Comparison of ENCODE assay signal across 9 mouse cellular contexts in the genomic region with DNA sequence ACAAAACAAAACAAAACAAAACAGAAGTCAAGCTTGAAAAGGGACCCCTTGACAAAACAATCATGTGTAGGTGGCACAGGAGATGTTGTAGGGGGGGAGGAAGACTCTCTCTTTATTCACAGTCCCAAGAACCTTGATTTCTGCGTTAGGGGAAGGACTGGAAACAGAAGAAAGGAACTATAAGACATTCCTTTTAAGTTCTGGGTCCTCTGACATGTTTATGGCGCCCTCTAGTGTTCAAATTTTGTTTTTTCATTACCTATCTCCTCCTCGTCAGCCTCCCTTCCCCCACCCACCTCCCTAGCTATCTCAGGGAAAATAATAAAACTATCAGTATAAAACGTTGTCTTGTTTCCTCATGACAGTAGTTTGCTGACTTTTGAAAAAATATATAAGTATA. TPM values are rescaled to one million over a fixed set of nuclear protein-coding genes. Genes with fewer than 3 reads are reported as not detected.
DNase-seq lines count a peak whose midpoint lies in the region; ATAC-seq and TF ChIP-seq lines count a peak whose summit lies in the region.
"Had no signal": no experiment of that assay in that cellular context is flagged by ENCODE, and none has a peak within 500 bp of the region (broad histone marks: within the 10 kb centered on the region; RNA-seq: fewer than 3 reads in every experiment).

No protein-coding gene starts in this region.

- 2% methylated on average over 4 of the region's 4 CpGs for WGBS in neural tube, embryonic 11.5 days
- under 1% methylated on average over 4 of the region's 4 CpGs for WGBS in intestine, postnatal 0 days

- TF ChIP-seq POLR2A in myocyte (IDR thresholded peaks at IDR 0.05; ENCODE audit: insufficient read length, low read depth), result no peak

- no peak for ATAC-seq in neural tube, embryonic 11.5 days (ENCODE audit: insufficient read depth, low FRiP score, low TSS enrichment)
- no peak for ATAC-seq in intestine, postnatal 0 days

- H3ac ChIP-seq in myocyte (ENCODE audit: control insufficient read depth, insufficient read length), result no peak overlapping the region

- no peak overlapping the region for H3K4me3 ChIP-seq in neural tube, embryonic 11.5 days (ENCODE audit: low read depth, low read length)
- no peak overlapping the region for H3K4me3 ChIP-seq in intestine, postnatal 0 days (ENCODE audit: low read depth, low read length)
- no peak overlapping the region for H3K4me3 ChIP-seq in myocyte
- H3K4me3 ChIP-seq: liver, embryonic 15.5 days had no signal

- peak; percentile 59 to 66 for DNase-seq in cerebellum, postnatal 14 days
- no peak for DNase-seq in cerebellum, postnatal 36 days
- peak; percentile 37 for DNase-seq in neural tube, embryonic 11.5 days (ENCODE audit: low spot score)
- no peak for DNase-seq in neural tube, embryonic 10.5 days (ENCODE audit: extremely low spot score, low spot score)
- peak; percentile 81 for DNase-seq in embryo, embryonic 10 days (ENCODE audit: low spot score)
- no peak for DNase-seq in cerebellum, adult 11 months

- no peak overlapping the region for H3K27ac ChIP-seq in neural tube, embryonic 11.5 days (ENCODE audit: low read depth, low read length)
- H3K27ac ChIP-seq in intestine, postnatal 0 days (ENCODE audit: low read depth, low read length), result no peak overlapping the region
- H3K27ac ChIP-seq: liver, embryonic 15.5 days had no signal

- no peaks in the 10 kb centered on the region for H3K36me3 ChIP-seq in neural tube, embryonic 11.5 days (ENCODE audit: control insufficient read depth, insufficient read depth, low read length)
- H3K36me3 ChIP-seq in intestine, postnatal 0 days (ENCODE audit: control insufficient read depth, insufficient read depth), result no peaks in the 10 kb centered on the region
- H3K36me3 ChIP-seq in myocyte (ENCODE audit: control insufficient read depth, insufficient read depth), result no peaks in the 10 kb centered on the region
- H3K36me3 ChIP-seq: liver, embryonic 15.5 days had no signal

- no peaks in the 10 kb centered on the region for H3K27me3 ChIP-seq in neural tube, embryonic 11.5 days (ENCODE audit: control insufficient read depth, insufficient read depth, low read length)
- no peaks in the 10 kb centered on the region for H3K27me3 ChIP-seq in intestine, postnatal 0 days (replicated peaks; ENCODE audit: control insufficient read depth, insufficient read depth, low read length)
- H3K27me3 ChIP-seq in myocyte (ENCODE audit: control insufficient read depth, insufficient read depth, insufficient read length), result peaks cover 4% of the 10 kb centered on the region
- H3K27me3 ChIP-seq: liver, embryonic 15.5 days had no signal

- no peaks in the 10 kb centered on the region for H3K4me1 ChIP-seq in neural tube, embryonic 11.5 days (ENCODE audit: control insufficient read depth, insufficient read depth, low read length)
- H3K4me1 ChIP-seq in intestine, postnatal 0 days (replicated peaks; ENCODE audit: control insufficient read depth, insufficient read depth, low read length), result no peaks in the 10 kb centered on the region
- H3K4me1 ChIP-seq: liver, embryonic 15.5 days had no signal

- no peak overlapping the region for H3K9ac ChIP-seq in neural tube, embryonic 11.5 days (ENCODE audit: low read length)
- no peak overlapping the region for H3K9ac ChIP-seq in intestine, postnatal 0 days (ENCODE audit: low read depth, low read length)
- H3K9ac ChIP-seq: liver, embryonic 15.5 days had no signal

- peak; percentile 81 for TF ChIP-seq CTCF in intestine, postnatal 0 days (IDR thresholded peaks at IDR 0.05; ENCODE audit: low read depth)

- no peak overlapping the region for H3K4me2 ChIP-seq in neural tube, embryonic 11.5 days (ENCODE audit: low read depth)
- H3K4me2 ChIP-seq in intestine, postnatal 0 days (replicated peaks; ENCODE audit: low read depth), result no peak overlapping the region
- peak overlapping the region; percentile 20 for H3K4me2 ChIP-seq in myocyte (ENCODE audit: low read depth)
- H3K4me2 ChIP-seq: liver, embryonic 15.5 days had no signal

- no peaks in the 10 kb centered on the region for H3K9me3 ChIP-seq in neural tube, embryonic 11.5 days (ENCODE audit: control insufficient read depth, low read length)
- H3K9me3 ChIP-seq in intestine, postnatal 0 days (ENCODE audit: control insufficient read depth), result no peaks in the 10 kb centered on the region
- H3K9me3 ChIP-seq: liver, embryonic 15.5 days had no signal

- no peaks in the 10 kb centered on the region for H3K79me2 ChIP-seq in myocyte (ENCODE audit: control insufficient read depth, insufficient read depth)

TF ChIP-seq in myocyte, 11 proteins besides CTCF, POLR2A, EP300 and RAD21:
- TF ChIP-seq TCF3 (IDR thresholded peaks at IDR 0.05; ENCODE audit: insufficient read length, low read depth), result no peak
- TF ChIP-seq CEBPB (IDR thresholded peaks at IDR 0.05; ENCODE audit: insufficient read depth, poor library complexity, severe bottlenecking), result no peak
- TF ChIP-seq TCF12 (IDR thresholded peaks at IDR 0.05; ENCODE audit: insufficient read depth, poor library complexity, severe bottlenecking), result no peak
- no peak for TF ChIP-seq MYOG (IDR thresholded peaks at IDR 0.05; ENCODE audit: control insufficient read depth in 1 of 3, insufficient read depth in 1 of 3, insufficient read length in 2 of 3, low read depth in 2 of 3)
- no peak for TF ChIP-seq E2F4 (IDR thresholded peaks at IDR 0.05; ENCODE audit: insufficient read depth)
- no peak for TF ChIP-seq REST (IDR thresholded peaks at IDR 0.05; ENCODE audit: insufficient read depth, insufficient read length)
- no peak for TF ChIP-seq MYOD1 (IDR thresholded peaks at IDR 0.05; ENCODE audit: control insufficient read depth in 1 of 3, insufficient read length in 2 of 3, low read depth in 2 of 3)
- TF ChIP-seq SRF (IDR thresholded peaks at IDR 0.05; ENCODE audit: control insufficient read depth, insufficient read length, low read depth), result no peak
- no peak for TF ChIP-seq MAX (IDR thresholded peaks at IDR 0.05; ENCODE audit: low read depth)
- TF ChIP-seq POLR2AphosphoS2 (IDR thresholded peaks at IDR 0.05; ENCODE audit: insufficient read length, low read depth), result no peak

RNA-seq across cellular contexts. Expression of a gene that starts 42.1 kb away (rescaled TPM):
- not detected in 2 replicates for polyA plus RNA-seq in neural tube, embryonic 11.5 days (2014; fragmentation: Nextera tagmentation; extraction: Ambion mirVana)
- 0.21 and 0.34 TPM in 2 replicates for polyA plus RNA-seq in intestine, postnatal 0 days (2015; fragmentation: Nextera tagmentation; extraction: Ambion mirVana)
- not detected for polyA plus RNA-seq in myocyte (2012; fragmentation: generic; extraction: Trizol)

Comparison
In these comparisons a context has a peak if more than half of its experiments do, and no peak if none do; other contexts are left out.
1. DNase-seq: peak in cerebellum, postnatal 14 days (2 of 2), neural tube, embryonic 11.5 days (single experiment) and embryo, embryonic 10 days (single experiment); none in cerebellum, postnatal 36 days (0 of 2), neural tube, embryonic 10.5 days (single experiment) and cerebellum, adult 11 months (single experiment).